Mouse (Mus musculus) limb, embryonic 15.5 days (tissue): ENCODE results near the gene Pih1d3. TPM values are rescaled to one million over a fixed set of nuclear protein-coding genes. Genes with fewer than 3 reads are reported as not detected.

Experiments
- ATAC-seq: fragments of 200-750 bp; cut with Nextera tagmentation; 2 replicates; pipeline ENCODE4 v1.8.0; 2017; ENCODE audit warnings: low read depth, moderate TSS enrichment; ENCODE audit not compliant: insufficient number of reproducible peaks, low FRiP score, low TSS enrichment
- H3K27ac ChIP-seq: fragments of 300-500 bp; sonication (generic); 2 replicates; pipeline ENCODE4 v1.5.1; 2015; ENCODE audit warnings: moderate library complexity, mild to moderate bottlenecking, inconsistent platforms
- H3K27me3 ChIP-seq: fragments of 300-500 bp; sonication (generic); 2 replicates; pipeline ENCODE4 v1.6.1; 2015; ENCODE audit warnings: inconsistent platforms
- H3K36me3 ChIP-seq: fragments of 300-500 bp; sonication (generic); 2 replicates; pipeline ENCODE4 v1.6.1; 2015; ENCODE audit warnings: inconsistent platforms
- H3K4me1 ChIP-seq: fragments of 300-500 bp; sonication (generic); 2 replicates; pipeline ENCODE4 v1.6.1; 2015; ENCODE audit warnings: inconsistent platforms
- H3K4me2 ChIP-seq: fragments of 300-500 bp; sonication (generic); 2 replicates; pipeline ENCODE4 v1.6.1; 2015; ENCODE audit warnings: mild to moderate bottlenecking, inconsistent platforms
- H3K4me3 ChIP-seq: fragments of 300-500 bp; sonication (generic); 2 replicates; pipeline ENCODE4 v1.5.1; 2015; ENCODE audit warnings: mild to moderate bottlenecking, inconsistent platforms
- H3K9ac ChIP-seq: fragments of 300-500 bp; sonication (generic); 2 replicates; pipeline ENCODE4 v1.6.1; 2015; ENCODE audit warnings: inconsistent platforms
- H3K9me3 ChIP-seq: fragments of 300-500 bp; sonication (generic); 2 replicates; pipeline ENCODE4 v1.6.1; 2016; ENCODE audit warnings: inconsistent platforms
- WGBS: fragments of 180-500 bp; shearing (Covaris S2); methylation state at CpG from one replicate; pipeline ENCODE4 v1.1.7; 2015; 5-methylcytosine and 5-hydroxymethylcytosine counted together
- polyA plus RNA-seq: library from polyadenylated mRNA; unstranded; fragments of >200 nt; fragmentation: Nextera tagmentation; extraction: Ambion mirVana; gene quantifications from 2 replicates; pipeline ENCODE4 v1.2.1, GENCODE M21; 2015

Gene Pih1d3
- polyA plus RNA-seq, 1 experiment from 2014 or later, result not detected

- ATAC-seq, result no peak
- H3K27ac ChIP-seq, result no peak overlapping the region
- H3K36me3 ChIP-seq, result no peaks in the 10 kb centered on the region
- no peaks in the 10 kb centered on the region for H3K4me1 ChIP-seq
- 87% methylated on average over 4 of the region's 4 CpGs for WGBS
- no peaks in the 10 kb centered on the region for H3K9me3 ChIP-seq
- H3K4me2 ChIP-seq, result no peak overlapping the region
- H3K9ac ChIP-seq, result no peak overlapping the region
- no peak overlapping the region for H3K4me3 ChIP-seq
- no peaks in the 10 kb centered on the region for H3K27me3 ChIP-seq
These were observed 1.9 kb upstream of the Pih1d3 start for GRCm38 (mm10) chr1:31220599-31221250.

GRCm38 (mm10) chr1:31233319-31234036, 10.8 kb downstream of the Pih1d3 start:
- Histone ChIP-seq H3K4me3 (no peak overlapping the region), H3K4me2 (no peak overlapping the region), H3K27ac (no peak overlapping the region), H3K4me1 (no peaks in the 10 kb centered on the region), H3K27me3 (no peaks in the 10 kb centered on the region), H3K9ac (no peak overlapping the region), H3K9me3 (no peaks in the 10 kb centered on the region), H3K36me3 (no peaks in the 10 kb centered on the region)
- no peak for ATAC-seq

DNA sequence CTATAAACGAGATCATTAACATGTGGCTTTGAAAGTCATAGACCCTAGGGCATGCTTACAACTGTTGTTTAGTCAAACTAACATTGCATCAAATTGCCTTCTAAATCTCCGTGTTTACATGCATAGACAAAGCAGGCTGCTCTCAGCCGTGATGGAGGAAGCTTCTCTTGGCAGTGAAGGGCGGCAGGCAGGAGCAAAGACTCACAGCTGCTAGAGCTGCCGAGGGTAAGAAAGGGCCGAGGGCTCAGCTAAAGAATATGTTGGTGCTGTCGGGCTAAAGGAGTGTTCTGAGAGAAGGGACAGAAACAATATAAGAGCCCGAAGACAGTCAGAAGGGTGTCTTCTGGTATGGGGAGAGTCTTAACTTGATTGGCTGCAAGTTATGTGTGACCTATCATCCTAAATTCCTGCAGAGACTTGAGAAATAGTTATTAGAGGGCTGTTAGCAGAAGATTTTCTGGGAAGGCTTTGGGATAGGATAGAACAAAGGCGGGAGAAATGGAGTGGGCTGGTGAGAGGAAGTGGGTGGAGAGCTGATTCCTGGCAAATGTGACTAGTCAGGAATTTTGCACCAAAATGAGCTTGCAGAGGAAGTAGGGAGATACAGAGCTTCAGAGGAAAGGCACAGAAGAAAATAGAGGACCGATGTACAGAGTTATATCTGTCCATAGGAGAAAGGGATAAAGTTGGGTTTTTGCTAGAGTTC, 37.7 kb downstream of the Pih1d3 start:
- H3K36me3 ChIP-seq, result no peaks in the 10 kb centered on the region
- no peak overlapping the region for H3K9ac ChIP-seq
- WGBS, result 61% methylated on average over 10 of the region's 10 CpGs
- H3K27ac ChIP-seq, result no peak overlapping the region
- no peak overlapping the region for H3K4me3 ChIP-seq
- no peaks in the 10 kb centered on the region for H3K27me3 ChIP-seq
- no peak overlapping the region for H3K4me2 ChIP-seq
- ATAC-seq, result no peak
- H3K9me3 ChIP-seq, result no peaks in the 10 kb centered on the region
- no peaks in the 10 kb centered on the region for H3K4me1 ChIP-seq

Other genes starting within 250 kb of the Pih1d3 start
- gene AC153137.1, start 244.9 kb upstream of the Pih1d3 start, polyA plus RNA-seq, result not detected in 2 replicates
- not detected in 2 replicates for gene Lgsn, start 46.4 kb upstream of the Pih1d3 start, polyA plus RNA-seq
- not detected in 2 replicates for gene 4931428L18Rik, start 154 bp upstream of the Pih1d3 start, polyA plus RNA-seq